Mouse (Mus musculus): ENCODE data around the gene Wdr95.

Wdr95 gene

GRCm38 (mm10) chr5:149635556-149635955, 107.1 kb downstream of the Wdr95 start:
- DNase-seq: peak; percentile 46

GRCm38 (mm10) chr5:149636075-149636920, 107.8 kb downstream of the Wdr95 start, which contains the start of gene Hsph1:
Gene Hsph1 (minus strand): TSS chr5:149636376.
- peak; percentile 99 for DNase-seq

GRCm38 (mm10) chr5:149637306-149637705, 108.8 kb downstream of the Wdr95 start:
- no peak for DNase-seq

GRCm38 (mm10) chr5:149641277-149641892, 112.9 kb downstream of the Wdr95 start:
- DNase-seq: no peak

- DNase-seq: peak; percentile 47
Measured at GRCm38 (mm10) chr5:149642366-149642765, 113.9 kb downstream of the Wdr95 start.

GRCm38 (mm10) chr5:149642783-149643509, 114.5 kb downstream of the Wdr95 start:
- DNase-seq: no peak

GRCm38 (mm10) chr5:149647367-149648115, 119.1 kb downstream of the Wdr95 start:
- DNase-seq: no peak

GRCm38 (mm10) chr5:149648196-149648595, 119.7 kb downstream of the Wdr95 start:
- no peak for DNase-seq

- no peak for DNase-seq
Measured at GRCm38 (mm10) chr5:149648895-149649406, 120.5 kb downstream of the Wdr95 start.

GRCm38 (mm10) chr5:149649499-149650178, 121.2 kb downstream of the Wdr95 start:
- no peak for DNase-seq

- no peak for DNase-seq
Measured at GRCm38 (mm10) chr5:149650179-149650553, 121.7 kb downstream of the Wdr95 start.

GRCm38 (mm10) chr5:149655636-149656035, 127.2 kb downstream of the Wdr95 start:
- peak; percentile 35 for DNase-seq

- DNase-seq: no peak
Measured at GRCm38 (mm10) chr5:149658022-149658421, 129.5 kb downstream of the Wdr95 start.

- no peak for DNase-seq
Measured at GRCm38 (mm10) chr5:149658741-149659413, 130.4 kb downstream of the Wdr95 start.

- no peak for DNase-seq
Measured at GRCm38 (mm10) chr5:149659414-149659780, 130.9 kb downstream of the Wdr95 start.

GRCm38 (mm10) chr5:149661428-149661827, 132.9 kb downstream of the Wdr95 start:
- DNase-seq: no peak
